Mouse (Mus musculus) liver, embryonic 11.5 days (tissue): ENCODE measurements at regions not wholly inside any gene's neighbourhood (a gene's known extent, or its start where the extent isn't known, plus 50 kb on each side); places are given as distances from the start of the nearest gene placed in this dataset.

ENCODE experiments used
- ATAC-seq: fragments of 200-750 bp; cut with Nextera tagmentation; replicated peaks from 2 replicates; pipeline ENCODE4 v1.8.0; 2017; ENCODE audit warnings: moderate number of reproducible peaks, mild to moderate bottlenecking, moderate TSS enrichment, moderate library complexity; ENCODE audit not compliant: low FRiP score
- DNase-seq: peaks from one replicate; pipeline ENCODE4 v3.0.0-alpha.2; 2017; ENCODE audit warnings: low spot score
- H3K27ac ChIP-seq: fragments of 300-500 bp; sonication (generic); 2 replicates; pipeline ENCODE4 v1.5.1; 2014; ENCODE audit warnings: mild to moderate bottlenecking, low read depth, low read length, control low read depth
- H3K27me3 ChIP-seq: fragments of 300-500 bp; sonication (generic); replicated peaks from 2 replicates; pipeline ENCODE4 v1.6.1; 2014; ENCODE audit warnings: low read length, mixed read lengths; ENCODE audit not compliant: control insufficient read depth, insufficient read depth
- H3K36me3 ChIP-seq: fragments of 300-500 bp; sonication (generic); 2 replicates; pipeline ENCODE4 v1.6.1; 2014; ENCODE audit warnings: mild to moderate bottlenecking, low read length, moderate library complexity, mixed read lengths; ENCODE audit not compliant: control insufficient read depth, insufficient read depth
- H3K4me1 ChIP-seq: fragments of 300-500 bp; sonication (generic); replicated peaks from 2 replicates; pipeline ENCODE4 v1.6.1; 2014; ENCODE audit warnings: low read length, mixed read lengths; ENCODE audit not compliant: control insufficient read depth, insufficient read depth
- H3K4me2 ChIP-seq: fragments of 300-500 bp; sonication (generic); 2 replicates; pipeline ENCODE4 v1.6.1; 2014; ENCODE audit warnings: mild to moderate bottlenecking, control low read depth, moderate library complexity
- H3K4me3 ChIP-seq: fragments of 300-500 bp; sonication (generic); 2 replicates; pipeline ENCODE4 v1.5.1; 2014; ENCODE audit warnings: low read depth, low read length, control low read depth
- H3K9ac ChIP-seq: fragments of 300-500 bp; sonication (generic); 2 replicates; pipeline ENCODE4 v1.6.1; 2014; ENCODE audit warnings: low read depth, low read length, control low read depth
- H3K9me3 ChIP-seq: fragments of 300-500 bp; sonication (generic); 2 replicates; pipeline ENCODE4 v1.6.1; 2016; ENCODE audit warnings: low read length, inconsistent platforms, mixed read lengths; ENCODE audit not compliant: control insufficient read depth
- WGBS: fragments of 180-500 bp; shearing (Covaris S2); extraction: QIAGEN DNeasy Blood & Tissue Kit; methylation state at CpG from one replicate; pipeline ENCODE4 v1.1.7; 2014; 5-methylcytosine and 5-hydroxymethylcytosine counted together

DNA sequence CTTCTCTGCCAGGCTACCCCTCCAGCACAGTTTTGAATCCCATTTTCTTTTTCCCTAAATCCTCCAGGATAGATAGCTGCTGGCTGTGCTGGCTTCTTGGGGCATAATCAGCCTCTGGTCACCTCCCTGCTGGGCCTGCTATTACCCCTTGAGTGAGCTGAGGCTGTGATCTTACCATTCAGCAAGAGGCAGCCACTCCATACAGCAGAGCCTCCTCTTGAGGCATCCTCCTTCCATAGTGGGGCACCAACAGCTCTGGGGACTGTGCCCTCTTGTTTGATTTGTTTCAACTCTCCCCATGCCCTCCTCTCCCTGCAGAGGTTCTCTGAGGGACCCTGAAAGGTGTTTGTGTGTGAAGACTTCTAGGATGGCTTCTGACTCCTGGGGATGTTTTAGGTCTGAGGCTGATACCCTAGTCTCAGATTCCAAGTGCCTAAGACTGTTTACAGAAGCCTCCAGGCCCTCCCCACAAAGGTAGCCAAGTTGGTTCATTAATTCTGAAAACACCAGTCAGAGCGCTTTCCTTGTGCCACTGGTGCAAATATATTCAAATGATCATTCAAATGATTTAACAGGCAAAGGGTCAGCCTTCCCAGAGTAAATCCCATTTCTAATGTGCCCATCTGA lies 343.9 kb downstream of the Eipr1 start:
- H3K27me3 ChIP-seq: no peaks in the 10 kb centered on the region
- H3K9ac ChIP-seq: no peak overlapping the region
- WGBS: 30% methylated on average over 1 of the region's 1 CpGs
- H3K4me1 ChIP-seq: no peaks in the 10 kb centered on the region
- H3K4me2 ChIP-seq: no peak overlapping the region
- no peaks in the 10 kb centered on the region for H3K9me3 ChIP-seq
- H3K36me3 ChIP-seq: no peaks in the 10 kb centered on the region
- no peak overlapping the region for H3K4me3 ChIP-seq
- ATAC-seq: no peak
- no peak for DNase-seq
- H3K27ac ChIP-seq: peak overlapping the region; percentile 43; the same call in 1 of the 2 replicates

DNA sequence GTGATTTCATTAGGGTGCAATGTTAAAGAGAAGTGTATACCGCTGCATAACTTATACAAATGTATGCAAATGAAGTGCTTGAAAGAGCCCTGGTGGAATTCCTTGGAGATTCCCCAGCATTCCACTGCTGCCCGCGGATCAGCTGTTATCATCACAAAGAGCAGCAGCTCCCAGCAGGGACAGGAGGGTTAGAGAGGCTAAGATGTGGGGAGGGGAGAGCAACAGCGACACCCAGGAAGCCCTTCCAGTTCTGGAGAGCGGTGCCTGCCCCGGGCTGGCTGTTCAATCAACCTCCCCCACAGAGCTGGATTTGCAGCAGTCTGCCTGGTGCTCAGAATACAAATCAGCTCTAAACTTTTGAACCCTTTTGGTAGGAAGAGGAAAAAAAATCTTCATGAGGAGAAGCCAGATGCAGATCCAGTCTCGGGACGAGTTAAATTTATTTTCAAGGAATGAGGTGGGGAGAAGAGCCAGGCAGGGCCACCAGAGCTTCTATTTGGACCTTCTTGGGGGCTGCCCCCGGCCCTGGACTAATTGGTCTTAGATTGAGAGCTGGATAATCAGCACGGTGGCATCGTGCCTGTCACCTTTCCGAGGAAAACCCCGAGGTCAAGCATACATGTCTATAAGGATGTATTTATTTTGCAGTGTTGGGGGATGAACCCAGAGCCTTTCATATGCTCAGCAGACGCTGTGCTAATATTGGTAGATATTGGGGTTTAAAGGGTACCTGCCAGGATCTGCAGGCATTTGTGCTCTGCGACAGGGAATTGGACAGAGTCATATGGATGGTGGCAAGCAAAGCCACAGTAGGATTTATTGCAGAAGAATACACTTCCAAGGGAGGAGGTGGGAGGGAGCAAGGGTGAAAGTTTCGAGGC lies 344.7 kb downstream of the Eipr1 start:
- no peaks in the 10 kb centered on the region for H3K27me3 ChIP-seq
- H3K9me3 ChIP-seq: no peaks in the 10 kb centered on the region
- ATAC-seq (no peak), DNase-seq (no peak)
- no peaks in the 10 kb centered on the region for H3K36me3 ChIP-seq
- peak overlapping the region; percentile 8; the same call in 1 of the 2 replicates for H3K27ac ChIP-seq
- no peak overlapping the region for H3K4me2 ChIP-seq
- WGBS: 11% methylated on average over 16 of the region's 16 CpGs
- H3K4me1 ChIP-seq: no peaks in the 10 kb centered on the region
- H3K4me3 ChIP-seq: no peak overlapping the region
- H3K9ac ChIP-seq: no peak overlapping the region

GRCm38 (mm10) chr12:29100042-29100570 lies 348.5 kb downstream of the Eipr1 start:
- WGBS: 45% methylated on average over 3 of the region's 3 CpGs

DNA sequence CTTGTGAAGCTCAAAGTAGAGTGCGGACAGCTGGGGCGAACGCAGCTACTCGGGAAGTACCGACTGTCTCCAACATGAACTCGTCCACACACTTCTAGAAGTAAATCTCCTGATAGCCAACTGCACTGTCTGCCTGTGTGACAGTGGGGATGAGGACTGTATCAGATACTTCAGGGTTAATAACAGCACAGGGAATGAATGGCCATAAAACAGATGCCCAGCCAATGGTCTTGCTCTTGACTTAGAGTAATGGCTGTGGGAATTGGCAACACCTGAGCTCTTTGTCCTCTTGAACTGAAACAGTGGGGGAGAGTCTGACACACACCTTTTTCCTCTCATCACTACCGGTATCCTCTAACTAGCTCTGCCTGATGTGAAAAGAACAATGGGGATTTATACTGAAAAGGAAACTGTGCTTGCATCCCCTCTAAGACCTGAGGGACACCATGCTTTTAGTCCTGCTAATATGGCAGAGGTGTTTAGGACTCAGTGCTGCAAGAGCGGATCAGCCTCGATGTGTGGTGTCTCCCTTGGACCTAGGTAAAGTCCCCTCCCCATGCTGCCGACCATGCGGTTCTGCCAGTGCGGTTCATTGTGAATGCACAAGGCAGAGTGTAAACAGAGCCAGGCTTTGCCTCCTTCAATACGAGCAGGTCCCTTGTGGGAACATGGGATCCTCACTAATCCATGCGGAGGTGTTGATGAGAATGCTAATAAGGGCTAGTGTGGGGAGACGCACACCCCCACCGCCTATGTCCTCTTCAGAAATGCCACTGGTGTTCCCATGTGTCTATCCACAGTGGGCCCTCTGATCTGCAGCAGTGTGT lies 355.5 kb downstream of the Eipr1 start:
- Histone ChIP-seq H3K9ac (no peak overlapping the region), H3K4me2 (no peak overlapping the region), H3K27me3 (no peaks in the 10 kb centered on the region), H3K4me1 (no peaks in the 10 kb centered on the region), H3K9me3 (no peaks in the 10 kb centered on the region), H3K4me3 (no peak overlapping the region), H3K36me3 (no peaks in the 10 kb centered on the region), H3K27ac (no peak overlapping the region)
- 73% methylated on average over 16 of the region's 16 CpGs for WGBS
- no peak for ATAC-seq
- no peak for DNase-seq

More at GRCm38 (mm10) chr12:29100042-29100570, 348.5 kb downstream of the Eipr1 start:
- Histone ChIP-seq H3K27ac (no peak overlapping the region), H3K4me2 (no peak overlapping the region), H3K4me1 (no peaks in the 10 kb centered on the region), H3K4me3 (no peak overlapping the region), H3K9ac (no peak overlapping the region), H3K36me3 (no peaks in the 10 kb centered on the region), H3K9me3 (no peaks in the 10 kb centered on the region), H3K27me3 (no peaks in the 10 kb centered on the region)
- ATAC-seq (no peak), DNase-seq (no peak)

DNA sequence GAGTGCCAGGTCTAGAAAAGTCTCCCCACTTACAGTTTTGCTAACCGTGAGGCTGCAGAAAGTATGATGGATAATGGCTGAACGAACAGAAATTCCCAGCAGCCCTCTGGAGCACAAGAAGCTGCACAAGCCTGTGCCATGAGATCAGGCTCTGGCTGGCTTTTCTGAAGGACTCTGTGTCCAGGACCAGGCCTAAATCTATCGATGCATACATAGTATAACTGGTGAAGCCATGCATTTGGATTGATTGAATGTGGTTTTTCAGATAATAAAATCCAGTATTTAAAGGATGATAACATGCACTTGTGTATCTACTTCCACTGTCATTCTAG lies 356.1 kb downstream of the Eipr1 start:
- 76% methylated on average over 3 of the region's 3 CpGs for WGBS
- no peak for ATAC-seq
- no peak overlapping the region for H3K4me3 ChIP-seq

DNA sequence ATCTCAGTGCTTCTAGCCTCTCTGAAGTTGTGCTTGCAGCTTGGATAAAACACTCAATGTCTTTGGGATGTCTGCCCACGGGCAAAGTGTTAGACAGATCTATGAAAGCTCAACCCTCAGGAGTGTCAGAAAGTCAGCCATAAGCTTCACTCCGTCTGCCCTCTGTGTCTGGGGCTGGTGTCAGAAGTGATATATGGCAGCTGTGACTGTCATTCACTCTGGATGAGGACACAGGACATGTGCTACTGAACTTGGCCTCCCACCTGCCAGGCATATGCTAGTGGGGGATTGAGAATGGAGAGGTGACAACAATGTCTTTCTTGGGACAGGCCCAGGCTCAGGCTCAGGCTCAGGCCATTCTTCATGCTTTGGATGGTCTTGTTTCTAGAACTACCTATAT lies 366.7 kb downstream of the Eipr1 start:
- H3K4me2 ChIP-seq: no peak overlapping the region
- H3K9ac ChIP-seq: no peak overlapping the region
- 58% methylated on average over 2 of the region's 2 CpGs for WGBS
- no peak overlapping the region for H3K4me3 ChIP-seq
- no peaks in the 10 kb centered on the region for H3K36me3 ChIP-seq
- no peaks in the 10 kb centered on the region for H3K9me3 ChIP-seq
- H3K4me1 ChIP-seq: no peaks in the 10 kb centered on the region
- DNase-seq (no peak), ATAC-seq (no peak)
- H3K27me3 ChIP-seq: no peaks in the 10 kb centered on the region
- H3K27ac ChIP-seq: no peak overlapping the region

More for the DNA sequence above, 356.1 kb downstream of the Eipr1 start:
- no peak for DNase-seq
- no peak overlapping the region for H3K27ac ChIP-seq
- no peaks in the 10 kb centered on the region for H3K9me3 ChIP-seq
- no peaks in the 10 kb centered on the region for H3K36me3 ChIP-seq
- no peaks in the 10 kb centered on the region for H3K4me1 ChIP-seq
- no peak overlapping the region for H3K9ac ChIP-seq
- H3K4me2 ChIP-seq: no peak overlapping the region
- H3K27me3 ChIP-seq: no peaks in the 10 kb centered on the region

DNA sequence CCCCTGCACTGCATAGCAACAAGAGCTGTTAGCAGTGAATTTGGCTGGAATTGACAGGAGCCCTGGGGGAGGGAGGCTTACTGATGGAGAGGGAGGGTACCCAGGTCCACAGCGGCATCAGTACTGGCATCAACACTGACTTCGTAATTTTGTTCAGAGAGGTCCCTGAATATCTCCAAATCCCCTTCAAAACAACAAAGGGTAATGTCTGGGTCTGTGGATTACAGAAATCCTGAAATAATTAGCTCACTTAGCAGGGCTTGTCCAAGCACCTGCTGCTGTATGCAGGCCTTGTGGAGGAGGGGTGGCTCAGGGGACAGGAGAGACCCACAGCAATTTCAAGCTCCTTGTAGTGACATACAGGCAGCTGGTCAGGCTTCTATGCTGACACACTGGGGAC lies 369.6 kb downstream of the Eipr1 start:
- Histone ChIP-seq H3K4me2 (no peak overlapping the region), H3K9ac (no peak overlapping the region), H3K4me3 (no peak overlapping the region), H3K27me3 (no peaks in the 10 kb centered on the region), H3K4me1 (no peaks in the 10 kb centered on the region), H3K27ac (no peak overlapping the region), H3K36me3 (no peaks in the 10 kb centered on the region), H3K9me3 (no peaks in the 10 kb centered on the region)
- ATAC-seq (no peak), DNase-seq (no peak)
- WGBS: 81% methylated on average over 2 of the region's 2 CpGs

- Histone ChIP-seq H3K27ac (no peak overlapping the region), H3K36me3 (no peaks in the 10 kb centered on the region), H3K9me3 (no peaks in the 10 kb centered on the region), H3K4me2 (no peak overlapping the region), H3K9ac (no peak overlapping the region), H3K27me3 (no peaks in the 10 kb centered on the region), H3K4me1 (no peaks in the 10 kb centered on the region), H3K4me3 (no peak overlapping the region)
- ATAC-seq: no peak
- DNase-seq: no peak
- 57% methylated on average over 3 of the region's 4 CpGs for WGBS
Observed at GRCm38 (mm10) chr12:29122931-29123330, 371.3 kb downstream of the Eipr1 start.
